Mouse (Mus musculus) CH12.LX (cell line): Measurements from ENCODE around the gene Tmx4. TPM values are rescaled to one million over a fixed set of nuclear protein-coding genes. Genes with fewer than 3 reads are reported as not detected.

ENCODE experiments used
- DNase-seq: peaks from one replicate; pipeline ENCODE4 v3.0.0-alpha.2; 2013; ENCODE audit errors: extremely low read depth
- H3K27ac ChIP-seq: 2 replicates; pipeline ENCODE4 v1.5.1; 2012; ENCODE audit warnings: low read depth, mild to moderate bottlenecking, control low read depth, moderate library complexity; ENCODE audit not compliant: insufficient read depth
- H3K27me3 ChIP-seq: replicated peaks from 2 replicates; pipeline ENCODE3; 2012; ENCODE audit warnings: inconsistent platforms
- H3K36me3 ChIP-seq, 2 experiments: replicated peaks in 1 of 2; 2 replicates each; pipeline versions ENCODE3 to v1.6.1; 2012; ENCODE audit warnings: inconsistent platforms in 1 of 2, low read length in 1 of 2, mild to moderate bottlenecking in 1 of 2, mixed read lengths in 1 of 2, moderate library complexity in 1 of 2; ENCODE audit not compliant: control insufficient read depth in 1 of 2, insufficient read depth in 1 of 2
- H3K4me1 ChIP-seq, 2 experiments: 2 replicates each; pipeline ENCODE4 v1.6.1; 2012; ENCODE audit warnings: inconsistent platforms in 1 of 2, moderate library complexity in 1 of 2; ENCODE audit not compliant: insufficient read depth in 2 of 2, control insufficient read depth in 1 of 2
- H3K4me2 ChIP-seq: 2 replicates; pipeline ENCODE4 v1.6.1; 2012; ENCODE audit warnings: low read depth, mild to moderate bottlenecking, control low read depth; ENCODE audit not compliant: poor library complexity, insufficient read depth, severe bottlenecking
- H3K4me3 ChIP-seq, 3 experiments: fragments of 150-350 bp in 1 of 3; sonication (generic) in 1 of 3; replicated peaks in 1 of 3; 2 replicates each; pipeline versions ENCODE3 to v1.5.1; 2011 to 2012; ENCODE audit warnings: low read depth in 2 of 3, low read length in 2 of 3, mild to moderate bottlenecking in 2 of 3, moderate library complexity in 2 of 3, control low read depth in 1 of 3, improper control_type of control experiment in 1 of 3, inconsistent platforms in 1 of 3, mixed read lengths in 1 of 3; ENCODE audit not compliant: poor library complexity in 1 of 3
- H3K79me2 ChIP-seq: replicated peaks from 2 replicates; pipeline ENCODE4 v1.6.1; 2012; ENCODE audit warnings: mild to moderate bottlenecking, moderate library complexity; ENCODE audit not compliant: control insufficient read depth, poor library complexity, insufficient read depth, severe bottlenecking; ENCODE audit errors: extremely low read depth
- H3K9ac ChIP-seq: 2 replicates; pipeline ENCODE4 v1.6.1; 2012; ENCODE audit warnings: low read depth, mild to moderate bottlenecking, control low read depth, moderate library complexity; ENCODE audit not compliant: insufficient read depth
- H3K9me3 ChIP-seq: replicated peaks from 2 replicates; pipeline ENCODE3; 2012; ENCODE audit warnings: low read length, inconsistent platforms, mixed read lengths
- BHLHE40 ChIP-seq: IDR thresholded peaks from 2 replicates; pipeline ENCODE4 v1.6.1; 2011; ENCODE audit warnings: mild to moderate bottlenecking, low read depth, low read length, improper control_type of control experiment
- CHD1 ChIP-seq: IDR thresholded peaks from 2 replicates; pipeline ENCODE4 v1.6.1; 2012; ENCODE audit warnings: low read depth, low read length, improper control_type of control experiment, inconsistent platforms
- CHD2 ChIP-seq: IDR thresholded peaks from 2 replicates; pipeline ENCODE4 v1.6.1; 2011; ENCODE audit warnings: low read length, improper control_type of control experiment
- CTCF ChIP-seq, 2 experiments: IDR thresholded peaks in 1 of 2; conservative IDR thresholded peaks in 1 of 2; 2 replicates each; pipeline ENCODE4 v1.5.1; 2011 to 2012; ENCODE audit warnings: low read depth in 2 of 2, low read length in 2 of 2, improper control_type of control experiment in 1 of 2, inconsistent platforms in 1 of 2, mild to moderate bottlenecking in 1 of 2, moderate library complexity in 1 of 2
- ELF1 ChIP-seq: IDR thresholded peaks from 2 replicates; pipeline ENCODE4 v1.6.1; 2014; ENCODE audit warnings: low read depth, mild to moderate bottlenecking, inconsistent platforms, low read length, improper control_type of control experiment
- EP300 ChIP-seq: IDR thresholded peaks from 2 replicates; pipeline ENCODE4 v1.6.1; 2011; ENCODE audit warnings: low read length, improper control_type of control experiment
- ETS1 ChIP-seq: conservative IDR thresholded peaks from 2 replicates; pipeline ENCODE4 v1.6.1; 2012; ENCODE audit warnings: low read depth, mild to moderate bottlenecking, inconsistent platforms, low read length, improper control_type of control experiment, moderate library complexity
- GABPA ChIP-seq: IDR thresholded peaks from 2 replicates; pipeline ENCODE4 v1.6.1; 2012; ENCODE audit warnings: low read depth, low read length, improper control_type of control experiment, inconsistent platforms; ENCODE audit not compliant: insufficient replicate concordance
- HCFC1 ChIP-seq: IDR thresholded peaks from 2 replicates; pipeline ENCODE4 v1.6.1; 2012; ENCODE audit warnings: low read depth, mild to moderate bottlenecking, inconsistent platforms, low read length, improper control_type of control experiment
- IRF4 ChIP-seq: IDR thresholded peaks from 2 replicates; pipeline ENCODE4 v1.6.1; 2014; ENCODE audit warnings: low read depth, mild to moderate bottlenecking, inconsistent platforms, low read length, improper control_type of control experiment
- JUND ChIP-seq: conservative IDR thresholded peaks from 2 replicates; pipeline ENCODE4 v1.6.1; 2011; ENCODE audit warnings: low read depth, low read length, improper control_type of control experiment
- KAT2A ChIP-seq: IDR thresholded peaks from 2 replicates; pipeline ENCODE4 v1.6.1; 2012; ENCODE audit warnings: low read length, improper control_type of control experiment, inconsistent platforms; ENCODE audit not compliant: insufficient replicate concordance
- MAFK ChIP-seq: IDR thresholded peaks from 2 replicates; pipeline ENCODE4 v1.6.1; 2011; ENCODE audit warnings: low read length, improper control_type of control experiment; ENCODE audit not compliant: insufficient replicate concordance
- MEF2A ChIP-seq: IDR thresholded peaks from 2 replicates; pipeline ENCODE4 v1.6.1; 2014; ENCODE audit warnings: low read depth, mild to moderate bottlenecking, inconsistent platforms, low read length, improper control_type of control experiment, borderline replicate concordance
- MXI1 ChIP-seq: IDR thresholded peaks from 2 replicates; pipeline ENCODE4 v1.6.1; 2011; ENCODE audit warnings: mild to moderate bottlenecking, low read depth, low read length, improper control_type of control experiment
- MYC ChIP-seq: IDR thresholded peaks from 2 replicates; pipeline ENCODE4 v1.6.1; 2011; ENCODE audit warnings: low read depth, mild to moderate bottlenecking, improper control_type of control experiment, low read length
- NELFE ChIP-seq: IDR thresholded peaks from 2 replicates; pipeline ENCODE4 v1.6.1; 2011; ENCODE audit warnings: low read depth, low read length, improper control_type of control experiment
- NRF1 ChIP-seq: IDR thresholded peaks from 2 replicates; pipeline ENCODE4 v1.6.1; 2014; ENCODE audit warnings: low read depth, mild to moderate bottlenecking, inconsistent platforms, low read length, improper control_type of control experiment, moderate library complexity
- PAX5 ChIP-seq: IDR thresholded peaks from 2 replicates; pipeline ENCODE4 v1.6.1; 2012; ENCODE audit warnings: low read length, inconsistent platforms, mixed read lengths
- SMC3 ChIP-seq: IDR thresholded peaks from 2 replicates; pipeline ENCODE4 v1.6.1; 2011; ENCODE audit warnings: low read depth, low read length, improper control_type of control experiment
- TBP ChIP-seq: conservative IDR thresholded peaks from 2 replicates; pipeline ENCODE4 v1.6.1; 2011; ENCODE audit warnings: low read depth, low read length, improper control_type of control experiment
- TCF12 ChIP-seq: IDR thresholded peaks from 2 replicates; pipeline ENCODE4 v1.6.1; 2014; ENCODE audit warnings: low read depth, mild to moderate bottlenecking, inconsistent platforms, low read length, improper control_type of control experiment
- USF2 ChIP-seq: conservative IDR thresholded peaks from 2 replicates; pipeline ENCODE4 v1.6.1; 2011; ENCODE audit warnings: low read depth, low read length, improper control_type of control experiment
- ZC3H11A ChIP-seq: IDR thresholded peaks from 2 replicates; pipeline ENCODE4 v1.6.1; 2012; ENCODE audit warnings: low read depth, mild to moderate bottlenecking, inconsistent platforms, low read length, improper control_type of control experiment
- ZKSCAN1 ChIP-seq: IDR thresholded peaks from 2 replicates; pipeline ENCODE4 v1.6.1; 2012; ENCODE audit warnings: low read depth, inconsistent platforms, low read length, improper control_type of control experiment, borderline replicate concordance
- ZMIZ1 ChIP-seq: IDR thresholded peaks from 2 replicates; pipeline ENCODE4 v1.6.1; 2012; ENCODE audit warnings: low read depth, mild to moderate bottlenecking, inconsistent platforms, low read length, improper control_type of control experiment
- ZNF384 ChIP-seq: IDR thresholded peaks from 2 replicates; pipeline ENCODE4 v1.6.1; 2012; ENCODE audit warnings: low read depth, low read length, improper control_type of control experiment, inconsistent platforms
- dilution Hi-C: fragments of 300-500 bp; cut with MboI; formaldehyde crosslinking; loops from 2 replicates; pipeline ENCODE4 v1.14.3; 2020; ENCODE audit warnings: low sequenced_read_pairs; ENCODE audit not compliant: extremely low pct_unique_long_range_greater_than_20kb, extremely low pct_ligation_motif_present
- in situ Hi-C: fragments of 300-500 bp; cut with MboI; formaldehyde crosslinking; loops from 3 replicates; pipeline ENCODE4 v1.14.3; 2019; ENCODE audit warnings: low sequenced_read_pairs, low pct_ligation_motif_present, low pct_unique_long_range_greater_than_20kb, mixed read lengths
- polyA plus RNA-seq: library from polyadenylated mRNA; unstranded; fragments of >175 nt; gene quantifications from 2 replicates; pipeline ENCODE4 v1.2.1, GENCODE M21; 2012; ENCODE audit warnings: low read depth; ENCODE audit not compliant: insufficient read length
- total RNA-seq, 2 experiments: library from RNA; depleted of rRNA; stranded (reverse); fragments of 300-350 nt in 1 of 2; fragments of >200 nt in 1 of 2; gene quantifications; 2 replicates each; pipeline ENCODE4 v1.2.3; 2012 to 2014

The Tmx4 gene
- total and polyA plus RNA-seq, 3 experiments = 5.8 to 10.4 (median 9.7) TPM

GRCm38 (mm10) chr2:134554221-134554727 is 89.7 kb downstream of the Tmx4 start, which contains the start of gene Hao1:
TSS of gene Hao1 (minus strand) at chr2:134554368.
- Histone ChIP-seq H3K27ac (no peak within 1 kb of the TSS), H3K4me1 (peaks cover 0 to 3% of the 10 kb centered on the region in 2 experiments; a peak in 1 of 4 replicates), H3K9ac (no peak within 1 kb of the TSS), H3K27me3 (no peaks in the 10 kb centered on the region), H3K9me3 (no peaks in the 10 kb centered on the region), H3K36me3 (no peaks in the 10 kb centered on the region), H3K79me2 (no peaks in the 10 kb centered on the region), H3K4me2 (no peak within 1 kb of the TSS)
- in situ Hi-C loops (loop anchor here (10.0 kb wide), 1 partner anchor 121 kb away; no protein-coding TSS in a partner anchor), dilution Hi-C loops (no loop called here)
- no peak for DNase-seq
- no peak for TF ChIP-seq TCF12
- no peak for TF ChIP-seq PAX5
- TF ChIP-seq EP300 = no peak
- no peak for TF ChIP-seq ETS1
- TF ChIP-seq TBP = no peak
- TF ChIP-seq CHD1 = no peak
- TF ChIP-seq JUND = no peak
- no peak for TF ChIP-seq HCFC1
- no peak for TF ChIP-seq SMC3
- TF ChIP-seq MXI1 = no peak
- no peak for TF ChIP-seq USF2
- TF ChIP-seq MYC = no peak
- TF ChIP-seq NELFE = no peak
- no peak for TF ChIP-seq MAFK
- TF ChIP-seq ELF1 = no peak
- no peak for TF ChIP-seq ZC3H11A
- no peak for TF ChIP-seq ZKSCAN1
- no peak for TF ChIP-seq GABPA
- no peak for TF ChIP-seq IRF4
- TF ChIP-seq, all 38 proteins: peak for 0
- no peak within 1 kb of the TSS for H3K4me3 ChIP-seq

DNA sequence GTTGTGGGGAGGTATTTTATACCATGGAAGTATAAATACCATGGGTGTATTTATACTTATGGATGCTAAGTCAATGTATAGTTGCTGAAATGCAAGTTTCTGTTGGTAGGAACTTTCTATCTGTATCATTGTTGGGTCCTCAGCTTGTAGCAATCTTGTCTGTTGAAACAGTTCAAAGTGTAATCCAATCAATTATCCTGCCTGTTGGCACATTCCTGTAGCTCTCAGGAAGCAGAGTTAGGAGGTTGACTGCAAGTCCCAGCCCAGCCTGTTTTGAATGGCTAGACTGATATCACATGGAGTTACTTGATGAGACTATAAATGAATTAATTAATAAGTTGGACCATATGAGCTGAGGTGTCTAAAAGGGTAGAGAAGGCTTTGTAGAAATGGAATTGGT is 91.6 kb downstream of the Tmx4 start:
- Histone ChIP-seq H3K79me2 (no peaks in the 10 kb centered on the region), H3K4me1 (peaks cover 0 to 4% of the 10 kb centered on the region in 2 experiments; a peak in 1 of 4 replicates), H3K4me2 (no peak overlapping the region), H3K27ac (no peak overlapping the region), H3K9ac (no peak overlapping the region), H3K4me3 (no peak overlapping the region), H3K9me3 (no peaks in the 10 kb centered on the region), H3K36me3 (no peaks in the 10 kb centered on the region), H3K27me3 (no peaks in the 10 kb centered on the region)
- no peak for DNase-seq
- TF ChIP-seq MAFK (no peak), ZMIZ1 (no peak), MXI1 (no peak), CTCF (conservative IDR thresholded peaks at IDR 0.05 in 1 of 2, IDR thresholded peaks at IDR 0.05 in 1 of 2; ENCODE audit: low read depth in 2 of 2, low read length in 2 of 2) (no peak), MEF2A (no peak), CHD1 (no peak), BHLHE40 (no peak), EP300 (no peak), NELFE (no peak), CHD2 (no peak), KAT2A (no peak), ZNF384 (no peak), MYC (no peak), NRF1 (no peak), IRF4 (no peak), TCF12 (no peak), ZKSCAN1 (no peak)
- in situ Hi-C loops = loop anchor here (10.0 kb wide), 1 partner anchor 122 kb away; no protein-coding TSS in a partner anchor
- dilution Hi-C loops = no loop called here
